In the genomic region with DNA sequence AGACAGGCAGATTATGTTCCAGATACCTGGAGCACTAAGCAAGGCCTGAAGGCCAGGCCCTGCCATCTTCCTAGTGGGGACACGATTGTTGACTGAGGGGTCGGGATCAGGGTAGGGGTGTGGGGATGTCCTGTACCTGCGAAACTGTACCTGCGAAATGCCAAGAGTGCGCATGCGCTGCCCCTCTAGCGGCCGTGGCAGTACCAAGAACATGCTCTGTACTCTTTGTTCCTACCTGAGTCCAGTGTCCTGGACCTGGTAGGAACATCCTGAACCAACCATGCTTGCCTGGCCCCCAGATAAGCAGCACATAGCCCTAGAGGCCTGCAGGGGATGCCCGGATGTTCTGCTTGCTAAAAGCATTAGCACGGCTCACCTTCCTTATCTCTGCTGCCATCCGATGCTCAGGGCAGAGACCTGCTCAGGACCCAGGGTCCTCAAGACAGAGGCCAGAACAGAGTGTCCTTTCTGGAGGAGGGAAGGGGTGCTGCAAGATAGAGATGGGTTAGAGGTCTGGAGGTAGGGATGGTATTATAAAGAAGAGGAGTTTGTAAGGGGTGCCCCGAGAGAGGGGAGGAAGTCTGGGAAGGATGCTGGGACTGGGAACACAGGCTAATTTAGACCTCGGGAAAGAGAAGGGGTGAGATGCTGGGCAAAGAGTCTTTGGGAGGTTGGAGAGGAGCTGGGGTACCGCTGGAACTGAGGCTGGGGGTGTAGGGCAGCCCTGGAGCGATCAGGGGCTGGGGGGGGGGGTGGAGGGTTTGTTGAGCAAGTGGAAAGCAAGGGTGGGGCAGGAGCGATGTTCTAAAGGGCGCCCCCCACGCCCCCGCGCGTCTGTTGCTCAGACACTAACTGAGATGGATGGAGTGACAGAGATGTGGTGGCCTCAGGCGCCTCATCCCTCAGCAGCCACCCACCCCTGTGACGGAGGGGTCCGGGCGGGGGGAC, we compare ENCODE assay signal across 12 mouse cellular contexts. TPM values are rescaled to one million over a fixed set of nuclear protein-coding genes. Genes with fewer than 3 reads are reported as not detected.
DNase-seq lines count a peak whose midpoint lies in the region; ATAC-seq and TF ChIP-seq lines count a peak whose summit lies in the region.
"Had no signal": no experiment of that assay in that cellular context is flagged by ENCODE, and none has a peak within 500 bp of the region (broad histone marks: within the 10 kb centered on the region; RNA-seq: fewer than 3 reads in every experiment).

A gene (plus strand): TSS at position 813 of the 948 bp plus-strand sequence.

- no peak for ATAC-seq in stomach, embryonic 16.5 days (ENCODE audit: insufficient read depth, low FRiP score)
- no peak for ATAC-seq in stomach, postnatal 0 days (ENCODE audit: low FRiP score, low TSS enrichment)
- ATAC-seq in heart, postnatal 0 days (ENCODE audit: insufficient read depth, low read depth), result no peak
- no peak for ATAC-seq in neural tube, embryonic 15.5 days (ENCODE audit: low FRiP score)
- no peak for ATAC-seq in erythroblast, adult 5-6 weeks (replicated peaks; ENCODE audit: low FRiP score, poor library complexity, severe bottlenecking)
- ATAC-seq: inflammation-experienced regulatory T-cells, adult 6 months had no signal

- peak within 1 kb of the TSS; percentile 98 for H3K27ac ChIP-seq in gastrocnemius, adult 2 months
- H3K27ac ChIP-seq in stomach, embryonic 16.5 days (ENCODE audit: low read length), result no peak within 1 kb of the TSS
- no peak within 1 kb of the TSS for H3K27ac ChIP-seq in stomach, postnatal 0 days (replicated peaks)
- no peak within 1 kb of the TSS for H3K27ac ChIP-seq in heart, postnatal 0 days (ENCODE audit: low read depth)
- no peak within 1 kb of the TSS for H3K27ac ChIP-seq in neural tube, embryonic 15.5 days (replicated peaks)
- H3K27ac ChIP-seq: embryonic facial prominence, embryonic 15.5 days had no signal

- peak; percentile 73 for DNase-seq in gastrocnemius, adult 2 months
- DNase-seq in gastrocnemius, adult 8-10 months (ENCODE audit: low spot score in 2 of 2), result no peak
- DNase-seq in stomach, postnatal 0 days (ENCODE audit: low spot score), result no peak
- no peak for DNase-seq in heart, postnatal 0 days (ENCODE audit: low spot score)
- DNase-seq in urinary bladder, postnatal 14 days (ENCODE audit: low spot score), result no peak

- peak within 1 kb of the TSS; percentile 24; the same call in 1 of the 2 replicates for H3K4me2 ChIP-seq in stomach, embryonic 16.5 days (ENCODE audit: low read depth, low read length)
- H3K4me2 ChIP-seq in stomach, postnatal 0 days (replicated peaks; ENCODE audit: low read depth), result no peak within 1 kb of the TSS
- H3K4me2 ChIP-seq in heart, postnatal 0 days (ENCODE audit: low read depth, low read length), result peak within 1 kb of the TSS; percentile 80
- peak within 1 kb of the TSS; percentile 35 for H3K4me2 ChIP-seq in neural tube, embryonic 15.5 days
- H3K4me2 ChIP-seq: embryonic facial prominence, embryonic 15.5 days had no signal

- intact Hi-C loops in gastrocnemius, adult 2 months (cut with DNase I), result no loop called here

- no peaks in the 10 kb centered on the region for H3K36me3 ChIP-seq in stomach, embryonic 16.5 days (ENCODE audit: control insufficient read depth, insufficient read depth, low read length)
- no peaks in the 10 kb centered on the region for H3K36me3 ChIP-seq in stomach, postnatal 0 days (ENCODE audit: control insufficient read depth, insufficient read depth, low read length)
- no peaks in the 10 kb centered on the region for H3K36me3 ChIP-seq in heart, postnatal 0 days (replicated peaks; ENCODE audit: control insufficient read depth, insufficient read depth, low read length)
- H3K36me3 ChIP-seq in neural tube, embryonic 15.5 days, result no peaks in the 10 kb centered on the region

- peak within 1 kb of the TSS; percentile 88 for H3K4me3 ChIP-seq in gastrocnemius, adult 2 months
- H3K4me3 ChIP-seq in stomach, embryonic 16.5 days (replicated peaks; ENCODE audit: low read length), result no peak within 1 kb of the TSS
- no peak within 1 kb of the TSS for H3K4me3 ChIP-seq in stomach, postnatal 0 days (ENCODE audit: low read depth, low read length)
- peak within 1 kb of the TSS; percentile 50; the same call in 1 of the 2 replicates for H3K4me3 ChIP-seq in heart, postnatal 0 days (ENCODE audit: low read depth, low read length)
- no peak within 1 kb of the TSS for H3K4me3 ChIP-seq in neural tube, embryonic 15.5 days (replicated peaks)
- H3K4me3 ChIP-seq: embryonic facial prominence, embryonic 15.5 days had no signal

- 42% methylated on average over 25 of the region's 25 CpGs for WGBS in stomach, embryonic 16.5 days
- WGBS in stomach, postnatal 0 days, result 52% methylated on average over 25 of the region's 25 CpGs
- 53% methylated on average over 24 of the region's 25 CpGs for WGBS in heart, postnatal 0 days
- WGBS in neural tube, embryonic 15.5 days, result 61% methylated on average over 25 of the region's 25 CpGs

- no peak for TF ChIP-seq EP300 in stomach, postnatal 0 days (optimal IDR thresholded peaks at IDR 0.05)
- TF ChIP-seq EP300 in heart, postnatal 0 days (IDR thresholded peaks at IDR 0.05; ENCODE audit: low read depth), result no peak

- H3K27me3 ChIP-seq in stomach, embryonic 16.5 days (ENCODE audit: control insufficient read depth, insufficient read depth, low read length), result peaks cover 27% of the 10 kb centered on the region
- peaks cover 4% of the 10 kb centered on the region; the same call in 1 of the 2 replicates for H3K27me3 ChIP-seq in stomach, postnatal 0 days (ENCODE audit: control insufficient read depth, insufficient read depth, low read length)
- 0 out of 2 replicates have a peak, but pooled peaks cover 6% of the 10 kb centered on the region for H3K27me3 ChIP-seq in heart, postnatal 0 days (ENCODE audit: control insufficient read depth, insufficient read depth, low read length)
- H3K27me3 ChIP-seq in neural tube, embryonic 15.5 days (replicated peaks), result peaks cover 57% of the 10 kb centered on the region

- no peaks in the 10 kb centered on the region for H3K9me3 ChIP-seq in stomach, embryonic 16.5 days (replicated peaks; ENCODE audit: control insufficient read depth, low read length)
- no peaks in the 10 kb centered on the region for H3K9me3 ChIP-seq in stomach, postnatal 0 days (ENCODE audit: control insufficient read depth, low read length)
- no peaks in the 10 kb centered on the region for H3K9me3 ChIP-seq in heart, postnatal 0 days (replicated peaks; ENCODE audit: control insufficient read depth, low read length)
- no peaks in the 10 kb centered on the region for H3K9me3 ChIP-seq in neural tube, embryonic 15.5 days (replicated peaks)
- H3K9me3 ChIP-seq: embryonic facial prominence, embryonic 15.5 days had no signal

- TF ChIP-seq CTCF in gastrocnemius, adult 2 months (IDR thresholded peaks at IDR 0.05), result no peak
- TF ChIP-seq CTCF in stomach, postnatal 0 days (IDR thresholded peaks at IDR 0.05; ENCODE audit: low read depth), result no peak
- no peak for TF ChIP-seq CTCF in heart, postnatal 0 days (IDR thresholded peaks at IDR 0.05; ENCODE audit: low read depth)

- peaks cover 2% of the 10 kb centered on the region; the same call in 1 of the 2 replicates for H3K4me1 ChIP-seq in stomach, embryonic 16.5 days (ENCODE audit: control insufficient read depth, insufficient read depth, low read length)
- H3K4me1 ChIP-seq in stomach, postnatal 0 days (replicated peaks; ENCODE audit: control insufficient read depth, insufficient read depth), result no peaks in the 10 kb centered on the region
- peaks cover 13% of the 10 kb centered on the region; the same call in 1 of the 2 replicates for H3K4me1 ChIP-seq in heart, postnatal 0 days (ENCODE audit: control insufficient read depth, insufficient read depth)
- peaks cover 9% of the 10 kb centered on the region; the same call in 1 of the 2 replicates for H3K4me1 ChIP-seq in neural tube, embryonic 15.5 days

- H3K9ac ChIP-seq in stomach, embryonic 16.5 days (ENCODE audit: low read length), result no peak within 1 kb of the TSS
- no peak within 1 kb of the TSS for H3K9ac ChIP-seq in stomach, postnatal 0 days (ENCODE audit: low read length)
- H3K9ac ChIP-seq in heart, postnatal 0 days (replicated peaks; ENCODE audit: low read depth, low read length), result peak within 1 kb of the TSS; percentile 67
- H3K9ac ChIP-seq in neural tube, embryonic 15.5 days (replicated peaks), result no peak within 1 kb of the TSS; the same call in 1 of the 2 replicates
- H3K9ac ChIP-seq: embryonic facial prominence, embryonic 15.5 days had no signal

RNA-seq across cellular contexts. Expression of the gene that starts here (rescaled TPM):
- 1 to 10 TPM; 1.8 to 5.9 TPM for total RNA-seq in gastrocnemius, adult 2 months (2021)
- total RNA-seq in gastrocnemius, adult 8-10 months (2022), result 1 to 10 TPM; 2.7 to 6.6 (median 3.8) TPM
- 0.15 TPM in 1 of 2 replicates, not detected in the other for polyA plus RNA-seq in stomach, embryonic 16.5 days (2015; fragmentation: Nextera tagmentation; extraction: Ambion mirVana)
- polyA plus RNA-seq in stomach, postnatal 0 days (2015; fragmentation: Nextera tagmentation; extraction: Ambion mirVana), result not detected in 2 replicates
- total RNA-seq in heart, postnatal 0 days (2014; rRNA removed; ENCODE audit: low replicate concordance), result 4.2 TPM in 1 of 2 replicates, not detected in the other
- 0.26 TPM in 1 of 2 replicates, not detected in the other for polyA plus RNA-seq in heart, postnatal 0 days (2015; fragmentation: Nextera tagmentation; extraction: Ambion mirVana)
- 2.2 and 2.9 TPM in 2 replicates for polyA plus RNA-seq in neural tube, embryonic 15.5 days (2015; fragmentation: Nextera tagmentation; extraction: Ambion mirVana)
- not detected in 2 replicates for total RNA-seq in erythroblast, adult 5-6 weeks (2015; ENCODE audit: low replicate concordance)
- total RNA-seq in erythroblast, adult 5-6 weeks (2017; ENCODE audit: low replicate concordance), result not detected in 2 replicates
- total RNA-seq: CH12.LX; megakaryocyte-erythroid progenitor cell, adult 5-6 weeks had no signal
- polyA plus RNA-seq: inflammation-experienced regulatory T-cells, adult 6 months had no signal

Comparison
In these comparisons a context has a peak if more than half of its experiments do, and no peak if none do; other contexts are left out.
1. H3K4me3 ChIP-seq: peak in gastrocnemius, adult 2 months (single experiment) and heart, postnatal 0 days (single experiment); none in stomach, embryonic 16.5 days (single experiment), stomach, postnatal 0 days (single experiment) and neural tube, embryonic 15.5 days (single experiment).